In the genomic region with DNA sequence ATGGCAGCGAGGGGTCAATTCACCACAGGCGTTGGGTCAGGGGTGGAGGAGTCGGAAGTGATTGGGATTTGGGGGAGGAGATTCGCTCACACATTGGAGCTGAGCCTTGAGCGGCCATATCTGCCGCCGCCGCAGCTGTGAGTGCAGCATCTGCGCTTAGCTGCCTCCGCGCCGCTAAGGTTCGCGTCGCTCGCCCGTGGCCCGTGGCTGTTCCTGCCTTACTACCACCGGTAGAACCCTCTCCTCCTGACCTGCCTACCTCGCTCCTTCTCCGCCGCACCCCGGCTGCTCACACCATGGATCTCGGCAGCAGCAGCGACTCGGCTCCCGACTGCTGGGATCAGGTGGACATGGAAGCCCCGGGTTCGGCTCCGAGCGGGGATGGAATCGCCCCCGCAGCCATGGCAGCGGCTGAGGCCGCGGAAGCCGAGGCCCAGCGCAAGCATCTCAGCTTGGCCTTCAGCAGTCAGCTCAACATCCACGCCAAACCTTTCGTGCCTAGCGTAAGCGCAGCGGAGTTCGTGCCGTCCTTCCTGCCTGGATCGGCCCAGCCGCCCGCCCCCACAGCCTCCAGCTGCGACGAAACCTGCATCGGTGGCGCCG, we compare ENCODE assay signal across 8 mouse cellular contexts. TPM values are rescaled to one million over a fixed set of nuclear protein-coding genes. Genes with fewer than 3 reads are reported as not detected.
DNase-seq lines count a peak whose midpoint lies in the region; ATAC-seq and TF ChIP-seq lines count a peak whose summit lies in the region.

A gene (plus strand): TSS at position 109 of the 603 bp plus-strand sequence.

- no peaks in the 10 kb centered on the region for H3K9me3 ChIP-seq in forebrain, embryonic 14.5 days (replicated peaks; ENCODE audit: control insufficient read depth, low read length)

- H3K9ac ChIP-seq in forebrain, embryonic 14.5 days (ENCODE audit: low read length), result peak within 1 kb of the TSS; percentile 71

- no peaks in the 10 kb centered on the region for H3K4me1 ChIP-seq in forebrain, embryonic 14.5 days (ENCODE audit: control insufficient read depth, insufficient read depth, low read length)
- no peaks in the 10 kb centered on the region for H3K4me1 ChIP-seq in lung, adult 2 months (ENCODE audit: control insufficient read depth, insufficient read depth, low read length)
- H3K4me1 ChIP-seq in olfactory bulb, adult 2 months (ENCODE audit: control insufficient read depth, insufficient read depth, low read length), result no peaks in the 10 kb centered on the region

- H3K4me2 ChIP-seq in forebrain, embryonic 14.5 days (ENCODE audit: low read length), result peak within 1 kb of the TSS; percentile 52

- peak within 1 kb of the TSS; percentile 68; the same call in 1 of the 2 replicates for H3K27ac ChIP-seq in forebrain, embryonic 14.5 days (ENCODE audit: low read depth, low read length)
- peak within 1 kb of the TSS; percentile 92 for H3K27ac ChIP-seq in layer of hippocampus, adult 2 months
- H3K27ac ChIP-seq in olfactory bulb, adult 2 months (ENCODE audit: insufficient read depth, low read depth, low read length), result peak within 1 kb of the TSS; percentile 86

- intact Hi-C loops in heart, postnatal 36 days (cut with DNase I), result no loop called here

- DNase-seq in Muller cell, postnatal 12 days (ENCODE audit: inconsistent ontology term), result peak; percentile 46
- DNase-seq in forebrain, embryonic 14.5 days (ENCODE audit: low spot score), result peak; percentile 76
- DNase-seq in heart, postnatal 36 days, result peak; percentile 18 to 21
- DNase-seq in layer of hippocampus, adult 2 months (ENCODE audit: low spot score in 2 of 2), result peak; percentile 50 to 53
- peak; percentile 8 for DNase-seq in lung, adult 2 months
- no peak for DNase-seq in spleen, adult 12 weeks (ENCODE audit: low spot score)

- H3K36me3 ChIP-seq in forebrain, embryonic 14.5 days (ENCODE audit: control insufficient read depth, insufficient read depth, low read length), result no peaks in the 10 kb centered on the region

- 32% methylated on average over 52 of the region's 53 CpGs for WGBS in forebrain, embryonic 14.5 days
- WGBS in lung, adult 2 months, result 20% methylated on average over 53 of the region's 53 CpGs
- WGBS in olfactory bulb, adult 2 months, result 14% methylated on average over 53 of the region's 53 CpGs

- peak within 1 kb of the TSS; percentile 53 for H3K4me3 ChIP-seq in forebrain, embryonic 14.5 days (ENCODE audit: low read depth, low read length)
- peak within 1 kb of the TSS; percentile 76 for H3K4me3 ChIP-seq in layer of hippocampus, adult 2 months
- peak within 1 kb of the TSS; percentile 71 for H3K4me3 ChIP-seq in lung, adult 2 months (replicated peaks; ENCODE audit: extremely low read depth, low read depth, low read length)
- H3K4me3 ChIP-seq in olfactory bulb, adult 2 months (ENCODE audit: insufficient read depth, low read depth, low read length), result peak within 1 kb of the TSS; percentile 95

- peak; percentile 54; the same call in 1 of the 2 replicates for TF ChIP-seq POLR2A in lung, adult 2 months (IDR thresholded peaks at IDR 0.05; ENCODE audit: borderline replicate concordance, extremely low read depth, low read depth, low read length)
- TF ChIP-seq POLR2A in olfactory bulb, adult 2 months (IDR thresholded peaks at IDR 0.05; ENCODE audit: insufficient read depth, low read depth, low read length), result peak; percentile 57; the same call in 1 of the 2 replicates

- H3K27me3 ChIP-seq in forebrain, embryonic 14.5 days (replicated peaks; ENCODE audit: control insufficient read depth, insufficient read depth, low read length), result no peaks in the 10 kb centered on the region

- peak; percentile 92 for ATAC-seq in cerebellum, adult (ENCODE audit: insufficient number of reproducible peaks, low FRiP score, low TSS enrichment)
- peak; percentile 94 for ATAC-seq in forebrain, embryonic 14.5 days

- TF ChIP-seq CTCF in layer of hippocampus, adult 2 months (conservative IDR thresholded peaks at IDR 0.05), result no peak
- no peak for TF ChIP-seq CTCF in lung, adult 2 months (IDR thresholded peaks at IDR 0.05; ENCODE audit: insufficient read depth, low read length)
- TF ChIP-seq CTCF in olfactory bulb, adult 2 months (IDR thresholded peaks at IDR 0.05; ENCODE audit: insufficient read depth, low read depth, low read length), result no peak

RNA-seq across cellular contexts. Expression of the gene that starts here (rescaled TPM):
- polyA plus RNA-seq in forebrain, embryonic 14.5 days (2014; fragmentation: Nextera tagmentation; extraction: Ambion mirVana), result 10.3 and 12.1 TPM in 2 replicates
- total RNA-seq in heart, postnatal 36 days (2021), result under 1 TPM; 0.65 to 0.75 TPM
- total RNA-seq in layer of hippocampus, adult 2 months (2021), result 10 to 100 TPM; 40.6 to 43.0 TPM
- 1.4 and 1.6 TPM in 2 replicates for polyA plus RNA-seq in lung, adult 2 months (2012; rRNA removed)
- not detected in 2 replicates for polyA plus RNA-seq in olfactory bulb, adult 2 months (2012; ENCODE audit: insufficient read depth, insufficient read length, low replicate concordance, missing spikeins)

Comparison
In these comparisons a context has a peak if more than half of its experiments do, and no peak if none do; other contexts are left out.
1. RNA of the gene that starts here (total RNA-seq): 40.6 to 43.0 TPM in layer of hippocampus, adult 2 months; 0.65 to 0.75 TPM in heart, postnatal 36 days; every median in the first group is over 10 times any median in the second.
2. Peak in DNase-seq in heart, postnatal 36 days; RNA of the gene not detected or under 1 TPM.
3. Peak in every context shown above with its lines, with median percentiles within 50 percentile points of each other: H3K27ac ChIP-seq and H3K4me3 ChIP-seq.